Mouse (Mus musculus) heart, postnatal 0 days (tissue): Measurements from ENCODE around the gene Nckap5.

Experiments used
- CTCF ChIP-seq: IDR thresholded peaks from 2 replicates; pipeline ENCODE4 v1.5.1; 2016; ENCODE audit warnings: antibody characterized with exemption, control low read depth, low read depth
- EP300 ChIP-seq: IDR thresholded peaks from 2 replicates; pipeline ENCODE4 v1.6.1; 2016; ENCODE audit warnings: antibody characterized with exemption, low read depth

DNA sequence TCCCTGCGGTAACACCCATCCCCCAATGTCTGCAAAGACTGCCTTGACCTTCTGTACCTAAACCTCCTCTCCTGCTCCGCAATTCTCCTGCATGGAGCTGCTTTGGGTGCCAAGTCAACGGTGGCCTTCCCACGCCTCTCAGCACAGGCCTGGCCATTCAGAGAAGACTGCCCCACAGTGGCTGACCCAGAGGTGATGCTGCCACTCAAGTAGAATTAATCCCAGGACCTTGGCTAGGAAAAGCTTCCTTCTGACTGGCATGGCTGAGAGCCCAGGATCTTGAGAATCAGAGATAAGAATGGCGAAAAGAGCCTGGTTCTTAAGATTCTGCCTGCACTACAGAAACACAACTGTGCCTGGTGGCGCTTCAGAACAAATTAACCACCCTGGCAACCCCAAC lies 678.4 kb downstream of the Nckap5 start:
- no peak for TF ChIP-seq EP300
- no peak for TF ChIP-seq CTCF
